Mouse (Mus musculus): ENCODE results near the gene Dars. TPM values are rescaled to one million over a fixed set of nuclear protein-coding genes. Genes with fewer than 3 reads are reported as not detected.

The Dars gene
- polyA plus RNA-seq, 1 experiment, result 52.9 TPM

GRCm38 (mm10) chr1:128435551-128435950, 18.4 kb upstream of the Dars start:
- no peaks in the 10 kb centered on the region for H3K4me1 ChIP-seq (ENCODE audit: control insufficient read depth, insufficient read depth, low read length)
- H3K27ac ChIP-seq (ENCODE audit: insufficient read depth, low read depth, low read length), result no peak overlapping the region
- no peak overlapping the region for H3K4me3 ChIP-seq (ENCODE audit: insufficient read depth, low read length)
- TF ChIP-seq CTCF (IDR thresholded peaks at IDR 0.05; ENCODE audit: low read depth, low read length), result no peak
- no peak for TF ChIP-seq POLR2A (IDR thresholded peaks at IDR 0.05; ENCODE audit: borderline replicate concordance, low read depth, low read length)

GRCm38 (mm10) chr1:128424928-128425327, 7.8 kb upstream of the Dars start:
- TF ChIP-seq CTCF (IDR thresholded peaks at IDR 0.05; ENCODE audit: low read depth, low read length), result no peak
- Histone ChIP-seq H3K4me3 (ENCODE audit: insufficient read depth, low read length) (no peak overlapping the region), H3K4me1 (ENCODE audit: control insufficient read depth, insufficient read depth, low read length) (no peaks in the 10 kb centered on the region), H3K27ac (ENCODE audit: insufficient read depth, low read depth, low read length) (no peak overlapping the region)

GRCm38 (mm10) chr1:128417533-128417888, 343 bp upstream of the Dars start:
- no peak overlapping the region for H3K27ac ChIP-seq (ENCODE audit: insufficient read depth, low read depth, low read length)
- H3K4me1 ChIP-seq (ENCODE audit: control insufficient read depth, insufficient read depth, low read length), result peaks cover 6% of the 10 kb centered on the region
- TF ChIP-seq CTCF (IDR thresholded peaks at IDR 0.05; ENCODE audit: low read depth, low read length) (no peak), POLR2A (IDR thresholded peaks at IDR 0.05; ENCODE audit: borderline replicate concordance, low read depth, low read length) (no peak)
- H3K4me3 ChIP-seq (ENCODE audit: insufficient read depth, low read length), result no peak overlapping the region

GRCm38 (mm10) chr1:128411141-128411540, 6.0 kb downstream of the Dars start:
- H3K4me1 ChIP-seq (ENCODE audit: control insufficient read depth, insufficient read depth, low read length), result peaks cover 4% of the 10 kb centered on the region; the same call in 1 of the 2 replicates

GRCm38 (mm10) chr1:128406846-128407245, 10.3 kb downstream of the Dars start:
- TF ChIP-seq CTCF (IDR thresholded peaks at IDR 0.05; ENCODE audit: low read depth, low read length), result no peak
- TF ChIP-seq POLR2A (IDR thresholded peaks at IDR 0.05; ENCODE audit: borderline replicate concordance, low read depth, low read length), result no peak
- H3K27ac ChIP-seq (ENCODE audit: insufficient read depth, low read depth, low read length), result no peak overlapping the region
- H3K4me1 ChIP-seq (ENCODE audit: control insufficient read depth, insufficient read depth, low read length), result peaks cover 2% of the 10 kb centered on the region; the same call in 1 of the 2 replicates
- H3K4me3 ChIP-seq (ENCODE audit: insufficient read depth, low read length), result no peak overlapping the region

More at GRCm38 (mm10) chr1:128411141-128411540, 6.0 kb downstream of the Dars start:
- Histone ChIP-seq H3K4me3 (ENCODE audit: insufficient read depth, low read length) (no peak overlapping the region), H3K27ac (ENCODE audit: insufficient read depth, low read depth, low read length) (no peak overlapping the region)
- TF ChIP-seq POLR2A (IDR thresholded peaks at IDR 0.05; ENCODE audit: borderline replicate concordance, low read depth, low read length) (no peak), CTCF (IDR thresholded peaks at IDR 0.05; ENCODE audit: low read depth, low read length) (no peak)

DNA sequence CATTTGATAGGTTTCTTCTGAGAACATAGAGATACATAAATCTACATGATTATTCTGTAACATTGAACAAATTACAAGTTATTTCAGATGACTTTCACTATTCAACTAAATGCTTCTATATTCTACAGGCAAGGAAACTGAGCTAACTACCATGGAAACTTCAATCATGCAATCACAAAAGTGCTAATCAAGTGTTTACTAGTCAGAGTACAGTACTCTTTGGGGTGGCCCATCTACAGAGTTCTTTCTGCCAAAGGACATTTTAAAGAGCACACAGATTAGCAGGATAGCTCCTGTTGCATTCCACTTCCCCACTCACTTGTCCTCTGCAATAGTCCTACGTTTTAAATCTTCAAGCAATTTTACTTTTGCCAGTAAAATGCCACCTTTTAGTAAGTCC, 11.5 kb downstream of the Dars start:
- Histone ChIP-seq H3K27ac (ENCODE audit: insufficient read depth, low read depth, low read length) (no peak overlapping the region), H3K4me3 (ENCODE audit: insufficient read depth, low read length) (no peak overlapping the region), H3K4me1 (ENCODE audit: control insufficient read depth, insufficient read depth, low read length) (peaks cover 6% of the 10 kb centered on the region; the same call in 1 of the 2 replicates)
- TF ChIP-seq CTCF (IDR thresholded peaks at IDR 0.05; ENCODE audit: low read depth, low read length) (no peak), POLR2A (IDR thresholded peaks at IDR 0.05; ENCODE audit: borderline replicate concordance, low read depth, low read length) (no peak)

GRCm38 (mm10) chr1:128405041-128405481, 12.1 kb downstream of the Dars start:
- H3K4me1 ChIP-seq (ENCODE audit: control insufficient read depth, insufficient read depth, low read length), result peaks cover 10% of the 10 kb centered on the region; the same call in 1 of the 2 replicates
- no peak overlapping the region for H3K4me3 ChIP-seq (ENCODE audit: insufficient read depth, low read length)
- TF ChIP-seq CTCF (IDR thresholded peaks at IDR 0.05; ENCODE audit: low read depth, low read length) (no peak), POLR2A (IDR thresholded peaks at IDR 0.05; ENCODE audit: borderline replicate concordance, low read depth, low read length) (no peak)
- H3K27ac ChIP-seq (ENCODE audit: insufficient read depth, low read depth, low read length), result peak overlapping the region; percentile 40

DNA sequence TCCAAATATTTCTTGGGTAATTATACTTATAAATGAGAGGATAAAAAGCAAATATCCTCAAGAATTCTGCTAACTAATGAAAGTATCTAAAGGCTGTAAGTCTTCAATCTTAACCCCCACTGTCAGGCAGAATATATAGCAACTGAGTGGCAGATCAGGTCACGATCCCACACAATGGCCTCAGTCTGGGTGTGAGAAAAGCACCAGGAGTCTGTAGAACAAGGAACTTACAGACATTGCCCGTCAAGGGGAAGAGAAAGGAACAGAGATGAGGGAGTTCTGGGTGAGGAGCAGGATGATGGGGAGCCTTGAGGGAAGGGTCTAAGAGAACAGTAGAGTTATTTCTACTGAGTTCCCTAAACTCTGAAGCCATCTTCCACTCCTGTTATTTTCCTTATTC, 16.2 kb downstream of the Dars start:
- Histone ChIP-seq H3K4me3 (ENCODE audit: insufficient read depth, low read length) (no peak overlapping the region), H3K4me1 (ENCODE audit: control insufficient read depth, insufficient read depth, low read length) (peaks cover 15% of the 10 kb centered on the region), H3K27ac (ENCODE audit: insufficient read depth, low read depth, low read length) (no peak overlapping the region)
- TF ChIP-seq CTCF (IDR thresholded peaks at IDR 0.05; ENCODE audit: low read depth, low read length) (no peak), POLR2A (IDR thresholded peaks at IDR 0.05; ENCODE audit: borderline replicate concordance, low read depth, low read length) (no peak)

DNA sequence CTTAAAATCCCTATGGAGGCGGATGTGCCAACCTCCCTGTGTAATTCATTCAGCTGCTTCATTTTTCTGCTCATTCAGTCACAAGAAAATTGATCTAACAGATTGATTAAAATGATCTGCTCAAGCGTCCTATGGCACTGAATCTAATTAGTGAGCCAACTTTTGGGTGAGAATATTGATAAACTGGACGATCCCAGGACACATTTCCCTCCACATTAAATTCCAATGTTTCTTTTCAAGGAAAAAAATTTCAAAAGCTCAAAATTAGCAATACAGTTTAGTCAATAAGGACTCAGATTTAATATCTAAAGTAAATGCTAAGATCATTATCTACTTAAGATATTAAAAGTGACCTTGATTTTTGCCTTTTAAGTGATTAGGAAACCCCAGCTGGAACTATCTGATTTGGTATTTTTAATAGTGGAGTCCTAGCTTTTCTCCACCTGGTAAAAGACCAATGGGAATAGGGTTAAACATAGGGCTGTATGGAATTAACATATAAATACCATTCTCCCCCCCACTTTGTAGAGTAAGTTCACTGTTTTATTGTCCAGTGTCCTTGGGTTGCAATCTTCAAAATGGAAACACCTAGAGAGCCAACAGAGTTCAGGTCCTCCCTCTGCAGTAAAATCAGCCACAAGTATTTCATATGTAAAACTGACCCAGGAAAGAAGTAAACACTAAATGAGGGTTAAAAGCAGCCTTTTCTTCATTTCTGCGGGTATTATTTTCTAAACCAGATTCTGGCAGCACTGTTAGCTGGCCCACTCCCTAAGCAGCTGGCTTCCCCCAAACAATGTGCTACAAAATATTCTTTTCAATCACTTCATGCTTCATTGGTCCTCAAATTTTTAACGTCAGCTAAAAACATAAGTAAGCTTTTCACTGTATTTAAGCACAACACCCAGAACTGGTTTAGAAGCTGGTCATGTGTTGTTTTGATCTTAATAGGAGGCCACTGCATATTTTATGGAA, 16.9 kb downstream of the Dars start:
- no peak overlapping the region for H3K4me3 ChIP-seq (ENCODE audit: insufficient read depth, low read length)
- H3K4me1 ChIP-seq (ENCODE audit: control insufficient read depth, insufficient read depth, low read length), result peaks cover 14% of the 10 kb centered on the region
- TF ChIP-seq POLR2A (IDR thresholded peaks at IDR 0.05; ENCODE audit: borderline replicate concordance, low read depth, low read length) (no peak), CTCF (IDR thresholded peaks at IDR 0.05; ENCODE audit: low read depth, low read length) (no peak)
- no peak overlapping the region for H3K27ac ChIP-seq (ENCODE audit: insufficient read depth, low read depth, low read length)

DNA sequence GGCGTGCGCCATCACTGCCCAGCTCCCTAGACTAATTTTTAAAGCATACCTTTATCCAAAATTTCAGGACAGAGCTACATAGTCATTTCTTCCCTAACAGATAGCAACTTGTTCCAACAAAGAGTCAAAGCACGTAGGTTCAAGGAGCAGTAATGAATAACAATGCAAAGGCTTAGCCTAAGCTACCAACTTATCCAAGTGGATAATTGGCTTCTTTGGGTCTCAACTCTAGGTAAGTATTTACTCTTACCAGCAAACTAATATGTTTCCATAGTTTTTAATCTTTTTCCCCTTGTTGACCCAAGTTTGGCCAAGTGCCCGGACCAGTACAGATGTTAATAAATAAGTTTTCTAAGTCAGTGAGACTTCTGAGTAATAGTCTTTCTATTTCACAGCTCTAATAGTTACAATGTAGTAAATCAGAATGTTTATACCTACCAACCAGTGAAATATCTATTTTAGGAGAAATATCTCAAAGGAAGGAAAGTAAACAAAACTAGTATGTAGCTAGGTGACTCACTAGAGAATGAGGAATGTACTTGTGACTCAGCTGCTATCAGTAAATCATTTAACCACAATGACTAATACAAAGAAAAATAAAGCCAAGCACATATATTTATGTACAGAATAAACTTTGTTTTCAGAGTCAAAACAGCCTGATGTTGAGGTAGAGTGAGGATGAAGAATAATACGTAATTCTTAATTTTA, 18.3 kb downstream of the Dars start:
- TF ChIP-seq POLR2A (IDR thresholded peaks at IDR 0.05; ENCODE audit: borderline replicate concordance, low read depth, low read length) (no peak), CTCF (IDR thresholded peaks at IDR 0.05; ENCODE audit: low read depth, low read length) (no peak)
- H3K27ac ChIP-seq (ENCODE audit: insufficient read depth, low read depth, low read length), result peak overlapping the region; percentile 30; the same call in 1 of the 2 replicates
- no peak overlapping the region for H3K4me3 ChIP-seq (ENCODE audit: insufficient read depth, low read length)
- H3K4me1 ChIP-seq (ENCODE audit: control insufficient read depth, insufficient read depth, low read length), result peaks cover 13% of the 10 kb centered on the region
